Mouse (Mus musculus): ENCODE results near the gene Rreb1. TPM values are rescaled to one million over a fixed set of nuclear protein-coding genes. Genes with fewer than 3 reads are reported as not detected.
A peak's percentile ranks its signal among the peaks of the same experiment; 100 is the strongest.

The Rreb1 gene
- polyA plus RNA-seq, 2 experiments, result 19.0 to 21.4 TPM

GRCm38 (mm10) chr13:37824331-37824920 is 46.2 kb downstream of the Rreb1 start:
- no peak for DNase-seq (ENCODE audit: low spot score)
- Histone ChIP-seq H3K9ac (ENCODE audit: low read depth, low read length, severe bottlenecking) (no peak overlapping the region), H3K36me3 (ENCODE audit: control insufficient read depth, insufficient read depth, low read length) (no peaks in the 10 kb centered on the region)

GRCm38 (mm10) chr13:37824956-37825645 is 46.9 kb downstream of the Rreb1 start:
- Histone ChIP-seq H3K27me3 (ENCODE audit: control insufficient read depth, insufficient read depth, low read length) (no peaks in the 10 kb centered on the region), H3K9ac (ENCODE audit: low read depth, low read length, severe bottlenecking) (peak overlapping the region; percentile 88), H3K4me1 (ENCODE audit: control insufficient read depth, insufficient read depth, low read length) (peaks cover 12% of the 10 kb centered on the region), H3K27ac (replicated peaks; ENCODE audit: low read depth, low read length) (peak overlapping the region; percentile 87), H3K9me3 (ENCODE audit: control insufficient read depth, low read length) (no peaks in the 10 kb centered on the region), H3K4me3 (replicated peaks; ENCODE audit: low read length) (peak overlapping the region; percentile 81), H3K36me3 (ENCODE audit: control insufficient read depth, insufficient read depth, low read length) (no peaks in the 10 kb centered on the region), H3K4me2 (replicated peaks; ENCODE audit: low read depth, low read length, severe bottlenecking) (peak overlapping the region; percentile 97)
- DNase-seq (ENCODE audit: low spot score) (peak; percentile 40), ATAC-seq (ENCODE audit: low FRiP score, low read depth) (peak; percentile 7; the same call in 1 of the 2 replicates)
- TF ChIP-seq POLR2A (IDR thresholded peaks at IDR 0.05; ENCODE audit: borderline replicate concordance, extremely low read depth, insufficient read depth, insufficient read length), result no peak
- 3% methylated on average over 27 of the region's 27 CpGs for WGBS

More at GRCm38 (mm10) chr13:37824331-37824920, 46.2 kb downstream of the Rreb1 start:
- Histone ChIP-seq H3K4me2 (replicated peaks; ENCODE audit: low read depth, low read length, severe bottlenecking) (peak overlapping the region; percentile 97; the same call in 1 of the 2 replicates), H3K27me3 (ENCODE audit: control insufficient read depth, insufficient read depth, low read length) (no peaks in the 10 kb centered on the region), H3K4me1 (ENCODE audit: control insufficient read depth, insufficient read depth, low read length) (peaks cover 12% of the 10 kb centered on the region), H3K27ac (replicated peaks; ENCODE audit: low read depth, low read length) (no peak overlapping the region), H3K4me3 (replicated peaks; ENCODE audit: low read length) (no peak overlapping the region), H3K9me3 (ENCODE audit: control insufficient read depth, low read length) (no peaks in the 10 kb centered on the region)
- no peak for ATAC-seq (ENCODE audit: low FRiP score, low read depth)
- TF ChIP-seq POLR2A (IDR thresholded peaks at IDR 0.05; ENCODE audit: borderline replicate concordance, extremely low read depth, insufficient read depth, insufficient read length), result no peak
- 39% methylated on average over 4 of the region's 4 CpGs for WGBS

- H3K4me1 ChIP-seq (ENCODE audit: control insufficient read depth, insufficient read depth, low read length), result peaks cover 16% of the 10 kb centered on the region
- TF ChIP-seq POLR2A (IDR thresholded peaks at IDR 0.05; ENCODE audit: borderline replicate concordance, extremely low read depth, insufficient read depth, insufficient read length), result no peak
- peak overlapping the region; percentile 97 for H3K4me2 ChIP-seq (replicated peaks; ENCODE audit: low read depth, low read length, severe bottlenecking)
- H3K27ac ChIP-seq (replicated peaks; ENCODE audit: low read depth, low read length), result peak overlapping the region; percentile 87
- peak overlapping the region; percentile 88 for H3K9ac ChIP-seq (ENCODE audit: low read depth, low read length, severe bottlenecking)
- WGBS, result 3% methylated on average over 30 of the region's 43 CpGs
- DNase-seq (ENCODE audit: low spot score), result peak; percentile 57
- no peaks in the 10 kb centered on the region for H3K36me3 ChIP-seq (ENCODE audit: control insufficient read depth, insufficient read depth, low read length)
- H3K4me3 ChIP-seq (replicated peaks; ENCODE audit: low read length), result peak overlapping the region; percentile 81
- ATAC-seq (ENCODE audit: low FRiP score, low read depth), result peak; percentile 63
- H3K27me3 ChIP-seq (ENCODE audit: control insufficient read depth, insufficient read depth, low read length), result no peaks in the 10 kb centered on the region
- H3K9me3 ChIP-seq (ENCODE audit: control insufficient read depth, low read length), result no peaks in the 10 kb centered on the region
Measured at GRCm38 (mm10) chr13:37825646-37826280, 47.6 kb downstream of the Rreb1 start.

GRCm38 (mm10) chr13:37826281-37826993 is 48.2 kb downstream of the Rreb1 start:
- no peaks in the 10 kb centered on the region for H3K36me3 ChIP-seq (ENCODE audit: control insufficient read depth, insufficient read depth, low read length)
- ATAC-seq (ENCODE audit: low FRiP score, low read depth), result peak; percentile 36
- peaks cover 18% of the 10 kb centered on the region for H3K4me1 ChIP-seq (ENCODE audit: control insufficient read depth, insufficient read depth, low read length)
- TF ChIP-seq POLR2A (IDR thresholded peaks at IDR 0.05; ENCODE audit: borderline replicate concordance, extremely low read depth, insufficient read depth, insufficient read length), result peak; percentile 43; the same call in 1 of the 2 replicates
- under 1% methylated on average over 57 of the region's 65 CpGs for WGBS
- H3K9ac ChIP-seq (ENCODE audit: low read depth, low read length, severe bottlenecking), result peak overlapping the region; percentile 88
- H3K4me3 ChIP-seq (replicated peaks; ENCODE audit: low read length), result peak overlapping the region; percentile 81
- H3K9me3 ChIP-seq (ENCODE audit: control insufficient read depth, low read length), result no peaks in the 10 kb centered on the region
- peak; percentile 66 for DNase-seq (ENCODE audit: low spot score)
- H3K4me2 ChIP-seq (replicated peaks; ENCODE audit: low read depth, low read length, severe bottlenecking), result peak overlapping the region; percentile 97
- peak overlapping the region; percentile 87 for H3K27ac ChIP-seq (replicated peaks; ENCODE audit: low read depth, low read length)
- no peaks in the 10 kb centered on the region for H3K27me3 ChIP-seq (ENCODE audit: control insufficient read depth, insufficient read depth, low read length)

GRCm38 (mm10) chr13:37826994-37827262 is 48.7 kb downstream of the Rreb1 start:
- H3K27ac ChIP-seq (replicated peaks; ENCODE audit: low read depth, low read length), result peak overlapping the region; percentile 87
- H3K9ac ChIP-seq (ENCODE audit: low read depth, low read length, severe bottlenecking), result peak overlapping the region; percentile 88
- no peak for TF ChIP-seq POLR2A (IDR thresholded peaks at IDR 0.05; ENCODE audit: borderline replicate concordance, extremely low read depth, insufficient read depth, insufficient read length)
- ATAC-seq (ENCODE audit: low FRiP score, low read depth) (no peak), DNase-seq (ENCODE audit: low spot score) (no peak)
- H3K36me3 ChIP-seq (ENCODE audit: control insufficient read depth, insufficient read depth, low read length), result no peaks in the 10 kb centered on the region
- H3K27me3 ChIP-seq (ENCODE audit: control insufficient read depth, insufficient read depth, low read length), result no peaks in the 10 kb centered on the region
- no peaks in the 10 kb centered on the region for H3K9me3 ChIP-seq (ENCODE audit: control insufficient read depth, low read length)
- peaks cover 21% of the 10 kb centered on the region for H3K4me1 ChIP-seq (ENCODE audit: control insufficient read depth, insufficient read depth, low read length)
- WGBS, result 0% methylated on average over 9 of the region's 36 CpGs
- H3K4me3 ChIP-seq (replicated peaks; ENCODE audit: low read length), result peak overlapping the region; percentile 81
- peak overlapping the region; percentile 97 for H3K4me2 ChIP-seq (replicated peaks; ENCODE audit: low read depth, low read length, severe bottlenecking)
